Mouse (Mus musculus) olfactory bulb, adult 2 months (tissue): ENCODE data around the gene Ramp2.

ENCODE experiments used
- CTCF ChIP-seq: fragments of 200-500 bp; IDR thresholded peaks from 2 replicates; pipeline ENCODE4 v1.5.1; 2012; ENCODE audit warnings: low read depth, mild to moderate bottlenecking, low read length, moderate library complexity; ENCODE audit not compliant: insufficient read depth
- POLR2A ChIP-seq: fragments of 200-500 bp; IDR thresholded peaks from 2 replicates; pipeline ENCODE4 v1.6.1; 2012; ENCODE audit warnings: mild to moderate bottlenecking, low read depth, low read length, moderate library complexity; ENCODE audit not compliant: insufficient read depth

- TF ChIP-seq POLR2A: no peak
- 0 out of 2 replicates have a peak, but pooled peaks have one; percentile 10 for TF ChIP-seq CTCF
Observed at GRCm38 (mm10) chr11:101248258-101248994, 2.6 kb downstream of the Ramp2 start.
